Mouse (Mus musculus) cerebellum, adult 2 months (tissue): ENCODE data around the gene Zfp747.
"Not testable (repeated sequence)": the region's sequence is repeated elsewhere in the genome, so short reads cannot be mapped to it uniquely, and the experiment has no call there.

ENCODE experiments used
- CTCF ChIP-seq: fragments of 200-500 bp; IDR thresholded peaks from 2 replicates; pipeline ENCODE4 v1.5.1; 2011; ENCODE audit warnings: low read depth, mild to moderate bottlenecking, control low read depth, low read length, moderate library complexity, borderline replicate concordance; ENCODE audit not compliant: insufficient read depth
- POLR2A ChIP-seq: fragments of 200-500 bp; IDR thresholded peaks from 2 replicates; pipeline ENCODE4 v1.6.1; 2011; ENCODE audit warnings: low read length, control low read depth, borderline replicate concordance; ENCODE audit not compliant: insufficient read depth

DNA sequence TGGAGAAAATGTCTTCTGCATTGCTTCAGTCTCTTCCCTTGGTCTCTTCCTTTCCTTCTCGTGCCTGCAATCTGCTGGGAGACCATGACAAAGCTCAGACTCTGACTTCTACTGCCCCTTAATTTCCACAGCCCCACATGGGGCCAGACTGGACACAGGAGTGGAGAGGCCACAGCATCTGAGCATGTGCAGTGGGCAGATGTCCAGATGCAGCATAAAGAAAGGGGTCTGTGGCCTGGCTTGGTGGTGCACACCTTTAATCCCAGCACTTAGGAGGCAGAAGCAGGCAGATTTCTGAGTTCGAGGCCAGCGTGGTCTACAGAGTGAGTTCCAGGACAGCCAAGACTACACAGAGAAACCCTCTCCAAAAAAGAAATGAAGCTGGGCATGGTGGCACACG lies 9.7 kb upstream of the Zfp747 start:
- TF ChIP-seq POLR2A, CTCF: not testable (repeated sequence)
